Mouse (Mus musculus) liver, embryonic 11.5 days (tissue): Measurements from ENCODE around the gene Chd2. TPM values are rescaled to one million over a fixed set of nuclear protein-coding genes. Genes with fewer than 3 reads are reported as not detected.
"Not testable (repeated sequence)": the region's sequence is repeated elsewhere in the genome, so short reads cannot be mapped to it uniquely, and the experiment has no call there.

Source experiments
- ATAC-seq: fragments of 200-750 bp; cut with Nextera tagmentation; replicated peaks from 2 replicates; pipeline ENCODE4 v1.8.0; 2017; ENCODE audit warnings: moderate number of reproducible peaks, mild to moderate bottlenecking, moderate TSS enrichment, moderate library complexity; ENCODE audit not compliant: low FRiP score
- DNase-seq: peaks from one replicate; pipeline ENCODE4 v3.0.0-alpha.2; 2017; ENCODE audit warnings: low spot score
- H3K27ac ChIP-seq: fragments of 300-500 bp; sonication (generic); 2 replicates; pipeline ENCODE4 v1.5.1; 2014; ENCODE audit warnings: mild to moderate bottlenecking, low read depth, low read length, control low read depth
- H3K27me3 ChIP-seq: fragments of 300-500 bp; sonication (generic); replicated peaks from 2 replicates; pipeline ENCODE4 v1.6.1; 2014; ENCODE audit warnings: low read length, mixed read lengths; ENCODE audit not compliant: control insufficient read depth, insufficient read depth
- H3K36me3 ChIP-seq: fragments of 300-500 bp; sonication (generic); 2 replicates; pipeline ENCODE4 v1.6.1; 2014; ENCODE audit warnings: mild to moderate bottlenecking, low read length, moderate library complexity, mixed read lengths; ENCODE audit not compliant: control insufficient read depth, insufficient read depth
- H3K4me1 ChIP-seq: fragments of 300-500 bp; sonication (generic); replicated peaks from 2 replicates; pipeline ENCODE4 v1.6.1; 2014; ENCODE audit warnings: low read length, mixed read lengths; ENCODE audit not compliant: control insufficient read depth, insufficient read depth
- H3K4me2 ChIP-seq: fragments of 300-500 bp; sonication (generic); 2 replicates; pipeline ENCODE4 v1.6.1; 2014; ENCODE audit warnings: mild to moderate bottlenecking, control low read depth, moderate library complexity
- H3K4me3 ChIP-seq: fragments of 300-500 bp; sonication (generic); 2 replicates; pipeline ENCODE4 v1.5.1; 2014; ENCODE audit warnings: low read depth, low read length, control low read depth
- H3K9ac ChIP-seq: fragments of 300-500 bp; sonication (generic); 2 replicates; pipeline ENCODE4 v1.6.1; 2014; ENCODE audit warnings: low read depth, low read length, control low read depth
- H3K9me3 ChIP-seq: fragments of 300-500 bp; sonication (generic); 2 replicates; pipeline ENCODE4 v1.6.1; 2016; ENCODE audit warnings: low read length, inconsistent platforms, mixed read lengths; ENCODE audit not compliant: control insufficient read depth
- WGBS: fragments of 180-500 bp; shearing (Covaris S2); extraction: QIAGEN DNeasy Blood & Tissue Kit; methylation state at CpG from one replicate; pipeline ENCODE4 v1.1.7; 2014; 5-methylcytosine and 5-hydroxymethylcytosine counted together
- polyA plus RNA-seq: library from polyadenylated mRNA; unstranded; fragments of >200 nt; fragmentation: Nextera tagmentation; extraction: Ambion mirVana; gene quantifications from 2 replicates; pipeline ENCODE4 v1.2.1, GENCODE M21; 2014

Chd2 gene
- polyA plus RNA-seq, 1 experiment from 2014 or later: 34.5 TPM

DNA sequence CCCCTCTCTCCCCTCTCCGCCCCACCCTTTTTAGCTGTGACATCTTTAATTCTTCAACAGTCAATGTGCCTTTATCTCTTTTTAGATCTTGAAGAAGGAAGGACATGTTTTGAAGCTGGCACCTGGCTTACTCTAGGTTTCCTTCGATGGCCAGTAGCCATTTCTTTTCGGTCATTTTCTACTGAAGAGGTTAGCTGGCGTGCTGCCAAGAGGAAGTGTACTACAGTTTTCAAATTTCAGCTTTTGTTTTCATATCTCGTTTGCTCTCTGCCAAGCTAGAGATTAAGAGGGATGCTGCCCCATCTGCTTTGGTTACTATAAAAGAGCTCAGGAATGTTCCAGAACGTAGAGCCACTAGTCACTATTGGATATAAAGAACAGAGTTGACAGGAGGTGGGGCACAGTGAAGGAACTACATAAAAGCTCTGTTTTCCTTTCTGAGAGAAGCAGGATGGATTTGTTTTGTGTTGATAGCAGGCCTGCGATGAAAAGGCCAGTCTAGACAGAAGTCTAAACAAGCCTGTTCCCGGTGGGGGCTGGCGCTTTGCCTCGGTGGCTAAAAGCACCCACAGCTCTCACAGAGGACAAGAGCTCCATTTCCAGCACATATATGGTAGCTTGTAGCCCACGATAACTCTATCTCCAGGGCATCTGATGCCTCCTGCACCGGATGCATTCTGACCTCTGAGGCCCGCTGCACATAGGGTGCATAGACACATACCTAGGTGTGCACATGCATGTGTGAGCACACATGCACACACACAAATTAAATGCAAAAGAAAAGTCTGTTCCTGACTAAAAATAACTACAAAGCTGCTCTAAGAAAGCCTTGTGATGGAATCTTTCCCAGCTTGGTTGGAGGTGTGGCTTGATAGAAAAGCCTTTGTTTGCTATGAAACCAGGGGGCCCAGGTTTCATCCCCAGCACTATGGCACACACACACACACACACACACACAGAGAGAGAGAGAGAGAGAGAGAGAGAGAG, 42.7 kb upstream of the Chd2 start:
- Histone ChIP-seq H3K36me3 (no peaks in the 10 kb centered on the region), H3K9me3 (no peaks in the 10 kb centered on the region), H3K4me3 (no peak overlapping the region), H3K4me1 (peaks cover 35% of the 10 kb centered on the region), H3K27me3 (no peaks in the 10 kb centered on the region), H3K4me2 (peak overlapping the region; percentile 34), H3K27ac (peak overlapping the region; percentile 65; the same call in 1 of the 2 replicates), H3K9ac (no peak overlapping the region)
- WGBS: 43% methylated on average over 13 of the region's 13 CpGs
- DNase-seq: no peak
- ATAC-seq: no peak

DNA sequence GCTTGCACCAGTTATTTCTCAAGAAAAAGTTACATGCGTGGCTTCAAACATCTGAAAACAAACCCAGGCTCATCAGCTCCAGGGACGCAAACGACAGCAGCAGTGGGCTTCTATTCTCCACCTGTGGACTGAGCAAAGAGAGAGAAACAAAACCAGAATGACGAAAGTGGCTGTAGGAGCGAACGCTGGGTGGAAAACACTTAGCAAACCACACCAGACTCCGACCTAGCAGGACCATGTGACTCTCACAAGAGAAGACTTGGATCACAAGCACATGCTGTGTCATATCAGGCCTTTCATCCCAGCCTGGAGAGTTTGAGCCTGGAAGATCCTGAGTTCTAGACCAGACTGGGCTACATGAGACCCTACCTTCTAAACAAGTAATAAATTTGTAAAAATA, 41.8 kb upstream of the Chd2 start:
- Histone ChIP-seq H3K9ac (no peak overlapping the region), H3K36me3 (no peaks in the 10 kb centered on the region), H3K4me2 (no peak overlapping the region), H3K27me3 (no peaks in the 10 kb centered on the region), H3K4me1 (peaks cover 27% of the 10 kb centered on the region), H3K9me3 (no peaks in the 10 kb centered on the region), H3K27ac (no peak overlapping the region), H3K4me3 (no peak overlapping the region)
- ATAC-seq: no peak
- DNase-seq: no peak
- WGBS: 79% methylated on average over 7 of the region's 7 CpGs

DNA sequence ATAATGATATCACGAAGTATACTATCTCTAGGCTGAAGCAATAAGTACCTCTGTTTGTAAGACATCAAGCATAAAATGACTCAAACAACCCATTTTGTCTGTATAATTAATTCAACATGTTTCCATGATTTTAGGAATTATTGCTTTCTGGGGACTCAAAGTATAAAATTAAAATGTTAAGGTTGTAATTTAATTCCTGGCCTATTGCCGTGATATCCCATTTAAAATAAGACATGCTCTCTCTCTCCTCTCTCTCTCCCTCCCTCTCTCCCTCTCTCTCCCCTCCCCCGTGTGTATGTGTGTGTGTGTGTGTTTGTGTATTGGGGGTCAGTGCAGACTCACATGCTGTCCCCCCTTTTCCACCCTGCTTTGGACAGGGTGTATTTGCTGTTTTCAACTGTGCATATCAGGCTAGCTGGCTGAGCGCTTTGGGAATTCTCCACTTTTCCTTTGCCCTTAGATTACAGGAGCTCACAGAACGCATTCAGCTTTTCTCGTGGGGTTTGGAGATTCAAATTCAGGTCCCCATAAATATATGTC, 40.3 kb upstream of the Chd2 start:
- DNase-seq: no peak
- no peaks in the 10 kb centered on the region for H3K9me3 ChIP-seq
- H3K4me2 ChIP-seq: no peak overlapping the region
- no peak overlapping the region for H3K9ac ChIP-seq
- no peaks in the 10 kb centered on the region for H3K27me3 ChIP-seq
- 74% methylated on average over 6 of the region's 6 CpGs for WGBS
- H3K4me3 ChIP-seq: no peak overlapping the region
- no peak overlapping the region for H3K27ac ChIP-seq
- peaks cover 23% of the 10 kb centered on the region for H3K4me1 ChIP-seq
- H3K36me3 ChIP-seq: no peaks in the 10 kb centered on the region
- no peak for ATAC-seq

DNA sequence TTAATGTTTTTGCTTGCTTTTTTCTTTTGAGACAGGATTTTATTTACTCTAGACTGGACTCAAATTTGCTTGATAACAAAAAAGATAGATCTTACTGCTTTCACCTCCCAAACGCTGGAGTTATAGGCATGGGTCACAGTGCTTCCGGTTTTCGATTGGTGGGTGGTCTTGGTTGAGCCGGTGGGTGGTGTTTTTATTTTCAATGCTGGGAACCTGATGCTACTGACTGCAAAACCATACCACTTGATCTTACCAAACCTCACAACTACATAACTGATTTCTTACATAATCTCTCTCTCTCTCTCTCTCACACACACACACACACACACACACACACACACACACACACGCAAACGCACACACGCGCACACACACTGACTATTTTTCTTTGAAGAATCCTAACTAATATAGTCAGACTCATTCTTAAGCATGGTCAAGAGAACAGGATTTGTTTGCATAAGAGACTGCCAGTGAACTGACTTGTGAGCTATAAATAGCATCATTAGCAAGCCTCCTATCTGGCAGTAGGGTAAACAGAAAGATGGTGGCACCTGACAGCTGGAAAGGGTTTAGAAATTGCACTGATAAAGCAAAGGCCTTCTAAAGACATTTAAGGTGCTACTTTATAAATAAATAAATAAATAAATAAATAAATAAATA, 37.6 kb upstream of the Chd2 start:
- H3K9ac ChIP-seq: no peak overlapping the region
- no peak overlapping the region for H3K4me3 ChIP-seq
- no peaks in the 10 kb centered on the region; the same call in 1 of the 2 replicates for H3K27me3 ChIP-seq
- 70% methylated on average over 8 of the region's 8 CpGs for WGBS
- H3K27ac ChIP-seq: no peak overlapping the region
- H3K9me3 ChIP-seq: no peaks in the 10 kb centered on the region
- no peak overlapping the region for H3K4me2 ChIP-seq
- ATAC-seq (0 out of 2 replicates have a peak, but pooled peaks have one; percentile 22), DNase-seq (no peak)
- peaks cover 16% of the 10 kb centered on the region for H3K4me1 ChIP-seq
- no peaks in the 10 kb centered on the region for H3K36me3 ChIP-seq

DNA sequence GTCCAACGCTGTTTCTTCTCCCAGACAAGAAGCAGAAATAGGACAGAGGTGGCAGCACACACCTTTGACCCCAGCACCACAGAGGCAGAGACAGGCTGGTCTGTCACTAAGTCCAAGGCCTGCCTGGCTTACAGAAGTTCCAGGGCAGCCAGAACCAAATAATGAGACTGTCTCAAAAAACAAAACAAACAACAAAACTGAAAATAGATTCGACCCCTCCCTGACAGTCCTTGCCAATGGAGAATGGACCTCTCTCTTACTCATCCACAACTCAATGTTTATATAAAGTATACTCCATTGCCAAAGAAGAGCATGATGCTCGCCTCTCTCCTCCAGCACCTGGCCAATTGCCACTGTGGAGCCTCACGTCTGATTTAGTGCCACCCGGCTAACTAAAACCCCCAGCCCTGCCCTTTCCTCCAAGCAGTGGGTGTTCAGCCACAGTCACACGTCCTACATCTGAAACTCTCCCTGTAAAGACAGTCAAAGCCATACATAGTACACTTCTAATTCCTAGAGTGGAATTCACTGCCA, 36.3 kb upstream of the Chd2 start:
- Histone ChIP-seq H3K9me3 (no peaks in the 10 kb centered on the region), H3K36me3 (no peaks in the 10 kb centered on the region), H3K4me1 (peaks cover 7% of the 10 kb centered on the region), H3K4me2 (no peak overlapping the region), H3K4me3 (no peak overlapping the region), H3K9ac (no peak overlapping the region), H3K27me3 (no peaks in the 10 kb centered on the region; the same call in 1 of the 2 replicates), H3K27ac (no peak overlapping the region)
- DNase-seq (no peak), ATAC-seq (no peak)
- 71% methylated on average over 6 of the region's 6 CpGs for WGBS

DNA sequence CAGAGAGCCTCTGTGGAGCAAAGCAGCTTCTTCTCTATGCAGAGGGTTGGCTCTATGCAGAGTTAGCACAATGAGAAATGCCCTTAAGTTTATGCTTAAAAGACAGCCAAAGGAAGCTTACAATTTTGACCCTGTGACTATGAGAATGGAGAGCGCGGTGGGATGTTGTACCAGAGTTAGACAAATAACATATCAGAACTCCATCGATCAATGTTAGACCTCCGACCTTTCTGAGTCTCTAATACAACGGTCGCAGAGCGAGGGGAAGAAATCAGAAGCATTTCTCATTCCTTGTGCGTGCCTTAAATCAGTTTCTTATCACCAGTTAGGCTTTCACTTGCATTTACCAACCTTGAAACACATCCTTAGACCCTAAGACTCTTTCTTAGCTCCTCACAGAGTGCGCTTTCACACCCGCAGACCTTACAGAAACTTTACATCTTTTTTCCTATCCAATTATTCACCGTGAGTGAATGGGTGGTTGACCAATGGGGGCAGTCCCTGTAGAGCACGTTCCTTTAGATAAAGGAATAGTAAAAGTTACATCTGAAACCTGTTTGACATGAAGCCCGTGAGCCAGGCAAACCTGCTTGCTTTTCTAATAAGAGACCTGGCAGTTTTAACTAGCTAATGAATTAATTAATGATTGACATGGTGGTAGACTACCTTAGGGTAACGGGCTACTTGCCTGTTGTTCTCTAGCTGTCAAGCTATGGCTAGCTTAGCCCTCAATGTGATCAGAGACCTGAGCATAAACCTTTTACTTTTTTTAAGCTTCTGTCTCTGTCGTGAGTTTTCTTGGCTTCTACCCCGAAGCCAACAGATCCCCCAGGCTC, 34.7 kb upstream of the Chd2 start:
- Histone ChIP-seq H3K9ac (no peak overlapping the region), H3K36me3 (no peaks in the 10 kb centered on the region), H3K4me2 (peak overlapping the region; percentile 22), H3K9me3 (no peaks in the 10 kb centered on the region), H3K27ac (no peak overlapping the region), H3K4me1 (peaks cover 7% of the 10 kb centered on the region), H3K4me3 (no peak overlapping the region), H3K27me3 (no peaks in the 10 kb centered on the region; the same call in 1 of the 2 replicates)
- DNase-seq (no peak), ATAC-seq (no peak)
- 40% methylated on average over 16 of the region's 16 CpGs for WGBS

DNA sequence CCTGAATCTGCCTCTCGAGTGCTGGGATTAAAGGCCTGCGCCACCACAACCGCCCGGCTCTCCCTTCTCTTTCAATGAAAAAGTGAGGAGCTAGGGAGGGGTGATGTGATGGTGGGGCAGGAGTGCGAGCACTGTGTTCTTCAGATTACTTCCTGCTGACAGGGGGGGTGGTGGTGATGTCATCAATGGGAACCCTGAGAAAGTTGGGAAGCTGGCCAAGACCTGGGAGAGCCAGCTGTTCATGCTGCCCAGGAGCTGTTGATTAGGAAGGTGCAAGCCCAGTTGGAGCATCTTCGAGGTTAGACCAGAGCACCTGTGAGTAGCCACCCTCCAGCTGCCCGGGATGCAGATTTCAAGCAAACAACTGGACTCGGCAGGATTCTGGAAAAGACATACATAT, 33.6 kb upstream of the Chd2 start:
- no peaks in the 10 kb centered on the region for H3K36me3 ChIP-seq
- ATAC-seq: no peak
- no peak overlapping the region for H3K27ac ChIP-seq
- H3K27me3 ChIP-seq: no peaks in the 10 kb centered on the region; the same call in 1 of the 2 replicates
- WGBS: 67% methylated on average over 8 of the region's 8 CpGs
- no peak overlapping the region for H3K4me3 ChIP-seq
- peaks cover 7% of the 10 kb centered on the region for H3K4me1 ChIP-seq
- no peak for DNase-seq
- no peaks in the 10 kb centered on the region for H3K9me3 ChIP-seq
- no peak overlapping the region for H3K9ac ChIP-seq
- H3K4me2 ChIP-seq: no peak overlapping the region

DNA sequence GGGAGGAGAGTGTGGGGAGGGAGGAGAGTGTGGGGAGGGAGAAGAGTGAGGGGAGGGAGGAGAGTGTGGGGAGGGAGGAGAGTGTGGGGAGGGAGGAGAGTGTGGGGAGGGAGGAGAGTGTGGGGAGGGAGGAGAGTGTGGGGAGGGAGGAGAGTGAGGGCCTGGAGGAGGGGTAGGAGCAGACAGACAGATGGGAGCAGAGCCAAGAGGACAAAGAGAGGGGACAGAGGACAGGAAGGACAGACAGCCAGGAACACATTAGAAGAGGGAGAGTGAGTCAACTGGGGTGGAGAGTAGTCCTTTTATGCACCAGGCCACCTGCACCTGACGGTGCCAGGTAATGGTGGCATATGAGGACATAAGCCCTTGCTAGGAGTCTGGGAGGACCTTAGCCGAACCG, 33.0 kb upstream of the Chd2 start:
- not testable (repeated sequence) for H3K36me3 ChIP-seq, H3K9ac ChIP-seq, ATAC-seq, H3K4me3 ChIP-seq, H3K4me1 ChIP-seq, H3K27me3 ChIP-seq, H3K27ac ChIP-seq, H3K9me3 ChIP-seq, H3K4me2 ChIP-seq, DNase-seq
- 63% methylated on average over 3 of the region's 3 CpGs for WGBS
